Mouse (Mus musculus) embryonic fibroblast, embryonic 13.5 days (primary cell): ENCODE measurements around the gene Cacna1d.

Experiments used
- CTCF ChIP-seq: IDR thresholded peaks from 2 replicates; pipeline ENCODE4 v1.5.1; 2011; ENCODE audit warnings: mild to moderate bottlenecking, control low read depth, low read length, moderate library complexity, borderline replicate concordance; ENCODE audit not compliant: insufficient read depth
- POLR2A ChIP-seq: IDR thresholded peaks from 2 replicates; pipeline ENCODE4 v1.6.1; 2011; ENCODE audit warnings: low read depth, mild to moderate bottlenecking, control low read depth, low read length, moderate library complexity

DNA sequence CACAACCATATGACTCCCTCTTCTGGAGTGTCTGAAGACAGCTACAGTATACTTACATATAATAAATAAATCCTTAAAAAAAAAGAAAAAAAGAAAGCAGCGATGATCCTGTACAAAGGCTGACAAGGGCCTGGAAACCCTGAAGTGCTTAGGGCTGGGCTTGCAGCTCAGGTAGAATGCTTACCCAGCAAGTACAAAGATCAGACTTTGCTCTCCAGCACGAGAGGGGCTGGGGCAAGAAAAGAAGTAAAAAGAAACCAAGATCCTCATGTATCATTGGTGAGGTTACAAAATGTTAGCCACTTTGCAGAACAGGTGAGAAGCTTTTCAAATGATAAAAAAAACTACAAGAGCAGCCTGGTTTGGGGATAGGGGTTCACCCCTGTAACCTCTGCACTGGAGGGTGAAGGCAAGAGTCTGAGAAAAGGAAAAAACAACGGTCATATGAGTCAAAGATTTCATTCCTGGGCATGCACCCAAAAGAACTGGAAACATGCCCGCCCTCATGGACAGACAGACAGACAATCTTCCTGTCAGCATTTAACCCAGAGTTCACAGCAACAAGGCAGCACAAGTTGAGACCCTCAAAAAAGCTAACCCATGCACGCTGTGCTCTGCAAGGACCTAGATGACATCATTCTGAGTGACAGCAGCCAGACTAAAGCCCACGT, 42.7 kb upstream of the Cacna1d start:
- TF ChIP-seq POLR2A: no peak
- TF ChIP-seq CTCF: no peak
